Mouse (Mus musculus) monocyte, adult 5-6 weeks (primary cell): ENCODE measurements around the gene Tent4b. TPM values are rescaled to one million over a fixed set of nuclear protein-coding genes. Genes with fewer than 3 reads are reported as not detected.

Source experiments
- ATAC-seq: fragments of 153-309, 156-312 bp; replicated peaks from 2 replicates; pipeline ENCODE4 v1.8.0; 2017; ENCODE audit warnings: mild to moderate bottlenecking; ENCODE audit not compliant: low TSS enrichment, insufficient number of reproducible peaks, severe bottlenecking, poor library complexity, low FRiP score
- total RNA-seq: library from RNA; stranded (forward); fragments of 200-1000, 200-491, 200-594 nt; gene quantifications from 3 replicates; pipeline ENCODE4 v1.2.3, GENCODE M21; 2017

The Tent4b gene
- total RNA-seq, 1 experiment from 2014 or later, result 54.4 TPM

DNA sequence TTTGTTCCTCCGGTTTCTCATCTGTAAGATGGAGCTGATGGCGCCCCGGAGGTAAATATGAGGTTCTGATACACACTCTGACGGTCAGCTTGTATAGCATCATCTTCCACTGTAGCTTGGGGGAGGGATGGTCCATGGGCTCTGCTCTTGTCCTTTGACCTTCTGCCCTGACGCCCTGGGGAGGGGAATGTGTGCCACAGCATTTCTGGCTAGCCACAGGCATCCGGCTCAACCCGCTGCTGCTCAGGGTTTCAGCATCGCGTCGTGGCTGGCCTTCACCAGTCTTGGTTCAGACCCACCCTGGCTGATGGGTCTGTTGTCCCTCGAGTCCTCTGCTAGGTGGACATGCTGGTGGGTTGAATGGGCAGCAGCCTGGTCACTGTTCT, 92.3 kb downstream of the Tent4b start:
- no peak for ATAC-seq

- no peak for ATAC-seq
These were observed 93.9 kb downstream of the Tent4b start for GRCm38 (mm10) chr8:88292926-88293325.

GRCm38 (mm10) chr8:88293590-88294356, 94.8 kb downstream of the Tent4b start:
- ATAC-seq, result peak; percentile 30

DNA sequence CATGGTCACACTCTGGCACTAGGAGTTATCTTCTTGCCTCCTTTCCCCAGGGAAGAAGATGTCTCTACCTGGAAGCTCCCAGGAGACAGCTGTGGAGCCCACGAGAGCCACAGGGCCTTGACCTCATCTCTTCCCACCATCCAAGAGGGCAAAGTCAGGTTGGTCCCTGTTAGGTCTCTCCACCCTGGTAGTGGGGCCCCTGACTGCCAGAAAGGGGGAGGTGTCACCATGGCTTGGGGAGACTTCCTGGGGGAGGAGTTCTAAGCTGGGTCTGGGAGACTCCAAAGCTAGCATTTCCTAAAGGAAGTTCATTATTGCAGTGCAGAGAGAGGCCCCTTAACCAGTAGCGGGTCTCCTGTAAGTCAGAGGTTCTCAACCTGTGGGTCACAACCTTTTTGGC, 96.0 kb downstream of the Tent4b start:
- ATAC-seq, result no peak

DNA sequence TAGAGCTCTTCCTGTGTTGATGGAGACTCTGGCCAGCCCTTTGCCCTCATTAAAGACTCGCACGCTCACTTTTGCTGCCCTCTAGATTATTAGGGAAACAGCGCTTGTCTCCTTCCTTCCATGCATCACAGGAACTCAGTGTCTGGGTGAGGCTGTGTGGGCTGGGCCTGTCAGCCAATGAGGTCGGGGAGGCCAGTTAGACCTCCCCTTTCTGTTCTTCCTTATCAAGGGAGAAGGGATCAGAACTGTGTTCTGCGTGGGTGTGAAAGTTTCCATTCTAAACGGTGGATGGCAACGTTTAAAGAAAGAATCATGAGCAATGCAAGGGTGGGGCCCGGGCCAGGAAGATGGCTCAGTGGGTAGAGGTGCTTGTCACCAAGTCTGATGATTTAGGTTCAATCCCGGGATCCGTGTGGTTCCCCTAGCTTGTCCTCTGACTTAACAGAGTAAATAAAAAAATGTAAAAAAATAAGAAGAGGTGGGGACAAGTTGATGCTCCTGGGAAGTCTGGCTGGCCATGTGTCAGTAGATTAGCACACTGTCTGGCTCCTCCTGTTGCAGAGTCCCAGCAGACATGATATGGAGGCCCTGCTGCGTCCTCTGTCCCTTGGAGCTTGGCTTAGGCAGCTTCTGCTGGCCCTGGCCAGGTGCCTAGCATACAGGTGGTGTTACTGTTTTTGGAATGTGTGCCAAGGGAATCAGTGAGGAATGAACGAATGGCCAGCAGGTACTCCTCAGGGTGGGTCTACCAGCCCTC, 99.1 kb downstream of the Tent4b start:
- peak; percentile 48 for ATAC-seq

GRCm38 (mm10) chr8:88298733-88299103, 99.7 kb downstream of the Tent4b start:
- ATAC-seq, result no peak

GRCm38 (mm10) chr8:88299907-88300603, 101.0 kb downstream of the Tent4b start:
- ATAC-seq, result peak; percentile 90

- ATAC-seq, result no peak
These were observed 102.8 kb downstream of the Tent4b start for GRCm38 (mm10) chr8:88301589-88302437.

GRCm38 (mm10) chr8:88305814-88306213, 106.8 kb downstream of the Tent4b start:
- ATAC-seq, result peak; percentile 37; the same call in 1 of the 2 replicates

DNA sequence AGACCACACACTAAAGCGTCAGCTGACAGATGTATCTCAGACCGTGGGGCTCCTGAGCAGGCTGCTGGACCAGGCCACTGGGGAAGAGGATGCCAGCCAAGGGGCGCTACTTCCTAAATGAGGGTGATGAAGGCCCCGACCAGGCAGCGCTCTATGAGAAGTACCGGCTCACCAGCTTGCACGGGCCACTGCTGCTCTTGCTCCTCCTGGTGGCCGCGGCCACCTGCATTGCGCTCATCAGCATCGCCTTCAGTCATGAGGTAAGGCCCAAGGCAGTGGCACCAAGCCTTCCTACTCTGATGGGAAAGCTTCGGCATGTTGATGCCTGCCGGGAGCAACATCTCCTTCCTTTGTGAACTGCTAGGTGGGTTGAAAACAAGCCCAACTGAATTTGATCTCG, 107.5 kb downstream of the Tent4b start:
- peak; percentile 30; the same call in 1 of the 2 replicates for ATAC-seq

- ATAC-seq, result no peak
These were observed 108.7 kb downstream of the Tent4b start for GRCm38 (mm10) chr8:88307736-88308135.

Other genes starting within 250 kb of the Tent4b start
- gene Zfp423, start 239.6 kb upstream of the Tent4b start, total RNA-seq, result not detected in 3 replicates
- 13.0 to 16.5 TPM (median 13.1 TPM) in 3 replicates for gene Cnep1r1, start 80.4 kb upstream of the Tent4b start, total RNA-seq
- gene Heatr3, start 61.4 kb upstream of the Tent4b start, total RNA-seq, result 7.2 to 19.1 TPM (median 8.4 TPM) in 3 replicates
- gene Adcy7, start 73.2 kb downstream of the Tent4b start, total RNA-seq, result 154 to 221 TPM (median 156 TPM) in 3 replicates
- gene Brd7, start 163.0 kb downstream of the Tent4b start, total RNA-seq, result 64.0 to 69.8 TPM (median 69.1 TPM) in 3 replicates